24 mouse cellular contexts compared by ENCODE assay signal in genomic region chr8:93989739-93990138, GRCm38 (mm10).
"Had no signal": no experiment of that assay in that cellular context is flagged by ENCODE, and none has a peak within 500 bp of the region (broad histone marks: within the 10 kb centered on the region; RNA-seq: fewer than 3 reads in every experiment).

No protein-coding gene starts in this region.

- DNase-seq: gastrocnemius, adult 2 months; gastrocnemius, postnatal 10 days; gastrocnemius, postnatal 25 days; heart, postnatal 10 days; heart, postnatal 4 days; kidney, adult 18-20 months; kidney, adult 8-10 months; kidney, postnatal 10 days; kidney, postnatal 25 days; kidney, postnatal 4 days; liver; liver, embryonic 13.5 days had no signal

- H3K4me3 ChIP-seq: gastrocnemius, adult 2 months; heart, embryonic 10.5 days; heart, embryonic 12.5 days; hindbrain, embryonic 10.5 days; hindbrain, embryonic 12.5 days; layer of hippocampus, adult 2 months; left cerebral cortex, adult 2 months; limb, embryonic 10.5 days; limb, embryonic 12.5 days; liver, embryonic 13.5 days had no signal

- ATAC-seq: hindbrain, embryonic 16.5 days; inflammation-experienced regulatory T-cells, adult 6 months; intestine, embryonic 16.5 days had no signal

- H3K9ac ChIP-seq: heart, embryonic 12.5 days; hindbrain, embryonic 12.5 days; hindbrain, embryonic 14.5 days; limb, embryonic 12.5 days; liver, embryonic 13.5 days had no signal

- H3K27me3 ChIP-seq: heart, embryonic 12.5 days; hindbrain, embryonic 12.5 days; limb, embryonic 12.5 days; liver, embryonic 13.5 days had no signal

- H3K4me2 ChIP-seq: heart, embryonic 12.5 days; hindbrain, embryonic 12.5 days; hindbrain, embryonic 14.5 days; limb, embryonic 12.5 days; liver, embryonic 13.5 days had no signal

- H3K9me3 ChIP-seq: heart, embryonic 10.5 days; limb, embryonic 10.5 days had no signal

- H3K27ac ChIP-seq: gastrocnemius, adult 2 months; heart, embryonic 10.5 days; hindbrain, embryonic 10.5 days; hindbrain, embryonic 12.5 days; hindbrain, embryonic 14.5 days; layer of hippocampus, adult 2 months; left cerebral cortex, adult 2 months; limb, embryonic 10.5 days; limb, embryonic 12.5 days; liver, embryonic 13.5 days had no signal

- H3K4me1 ChIP-seq: heart, embryonic 10.5 days; heart, embryonic 12.5 days; hindbrain, embryonic 10.5 days; hindbrain, embryonic 12.5 days; limb, embryonic 10.5 days; limb, embryonic 12.5 days; liver, embryonic 13.5 days had no signal
